Mouse (Mus musculus) limb, embryonic 14.5 days (tissue): ENCODE data around the gene Abca8b. TPM values are rescaled to one million over a fixed set of nuclear protein-coding genes. Genes with fewer than 3 reads are reported as not detected.
A peak's percentile ranks its signal among the peaks of the same experiment; 100 is the strongest.
"Not testable (repeated sequence)": the region's sequence is repeated elsewhere in the genome, so short reads cannot be mapped to it uniquely, and the experiment has no call there.

ENCODE experiments used
- ATAC-seq: fragments of 200-750 bp; cut with Nextera tagmentation; 2 replicates; pipeline ENCODE4 v1.8.0; 2017; ENCODE audit warnings: low read depth, moderate number of reproducible peaks, moderate TSS enrichment; ENCODE audit not compliant: low FRiP score
- DNase-seq: peaks from one replicate; pipeline ENCODE4 v3.0.0-alpha.2; 2015; ENCODE audit warnings: low spot score
- H3K27ac ChIP-seq: fragments of 300-500 bp; sonication (generic); replicated peaks from 2 replicates; pipeline ENCODE4 v1.5.1; 2014; ENCODE audit warnings: low read depth, mild to moderate bottlenecking, low read length, moderate library complexity, mixed read lengths
- H3K27me3 ChIP-seq: fragments of 300-500 bp; sonication (generic); 2 replicates; pipeline ENCODE4 v1.6.1; 2014; ENCODE audit warnings: low read length, mixed read lengths; ENCODE audit not compliant: control insufficient read depth, insufficient read depth
- H3K36me3 ChIP-seq: fragments of 300-500 bp; sonication (generic); 2 replicates; pipeline ENCODE4 v1.6.1; 2014; ENCODE audit warnings: mild to moderate bottlenecking, low read length, moderate library complexity, mixed read lengths; ENCODE audit not compliant: control insufficient read depth, insufficient read depth
- H3K4me1 ChIP-seq: fragments of 300-500 bp; sonication (generic); 2 replicates; pipeline ENCODE4 v1.6.1; 2014; ENCODE audit warnings: antibody characterized with exemption, low read length, mixed read lengths; ENCODE audit not compliant: control insufficient read depth, insufficient read depth
- H3K4me2 ChIP-seq: fragments of 300-500 bp; sonication (generic); replicated peaks from 2 replicates; pipeline ENCODE4 v1.6.1; 2014; ENCODE audit warnings: low read depth, mild to moderate bottlenecking, low read length, moderate library complexity; ENCODE audit not compliant: severe bottlenecking
- H3K4me3 ChIP-seq: fragments of 300-500 bp; sonication (generic); replicated peaks from 2 replicates; pipeline ENCODE4 v1.5.1; 2014; ENCODE audit warnings: low read length
- H3K9ac ChIP-seq: fragments of 300-500 bp; sonication (generic); 2 replicates; pipeline ENCODE4 v1.6.1; 2014; ENCODE audit warnings: mild to moderate bottlenecking, low read depth, low read length, moderate library complexity; ENCODE audit not compliant: severe bottlenecking
- H3K9me3 ChIP-seq: fragments of 300-500 bp; sonication (generic); 2 replicates; pipeline ENCODE4 v1.6.1; 2016; ENCODE audit warnings: low read length; ENCODE audit not compliant: control insufficient read depth
- POLR2A ChIP-seq: fragments of 200-500 bp; IDR thresholded peaks from 2 replicates; pipeline ENCODE4 v1.8.0; 2012; ENCODE audit warnings: inconsistent platforms, mild to moderate bottlenecking, moderate library complexity, borderline replicate concordance; ENCODE audit not compliant: insufficient read depth, insufficient read length; ENCODE audit errors: extremely low read depth
- WGBS: fragments of 180-500 bp; shearing (Covaris S2); extraction: QIAGEN DNeasy Blood & Tissue Kit; methylation state at CpG from one replicate; pipeline ENCODE4 v1.1.7; 2014; 5-methylcytosine and 5-hydroxymethylcytosine counted together
- polyA plus RNA-seq, 2 experiments: library from polyadenylated mRNA; depleted of rRNA in 1 of 2; stranded (reverse) in 1 of 2; unstranded in 1 of 2; fragments of >200 nt; fragmentation: Nextera tagmentation in 1 of 2; extraction: Ambion mirVana in 1 of 2; gene quantifications; 2 replicates each; pipeline versions ENCODE4 v1.2.1 to v1.2.3; 2012 to 2014

Abca8b gene
- polyA plus RNA-seq, 2 experiments, result 2.5 to 5.2 TPM

- Histone ChIP-seq H3K27me3 (no peaks in the 10 kb centered on the region), H3K4me1 (0 out of 2 replicates have a peak, but pooled peaks cover 3% of the 10 kb centered on the region), H3K4me2 (no peak overlapping the region), H3K9ac (no peak overlapping the region), H3K4me3 (no peak overlapping the region), H3K27ac (no peak overlapping the region), H3K36me3 (no peaks in the 10 kb centered on the region), H3K9me3 (no peaks in the 10 kb centered on the region)
- DNase-seq (no peak), ATAC-seq (no peak)
- no peak for TF ChIP-seq POLR2A
- 97% methylated on average over 2 of the region's 2 CpGs for WGBS
Measured at GRCm38 (mm10) chr11:109928489-109928888, 67.2 kb downstream of the Abca8b start.

- 51% methylated on average over 7 of the region's 7 CpGs for WGBS
- Histone ChIP-seq H3K4me2 (no peak overlapping the region), H3K4me1 (0 out of 2 replicates have a peak, but pooled peaks cover 3% of the 10 kb centered on the region), H3K36me3 (no peaks in the 10 kb centered on the region), H3K4me3 (no peak overlapping the region), H3K27me3 (no peaks in the 10 kb centered on the region), H3K9ac (no peak overlapping the region), H3K27ac (0 out of 2 replicates have a peak overlapping the region, but pooled peaks have one; percentile 1), H3K9me3 (no peaks in the 10 kb centered on the region)
- DNase-seq (peak; percentile 74), ATAC-seq (peak; percentile 74; the same call in 1 of the 2 replicates)
- TF ChIP-seq POLR2A, result no peak
Measured at GRCm38 (mm10) chr11:109926718-109927680, 68.6 kb downstream of the Abca8b start.

- no peak overlapping the region for H3K4me2 ChIP-seq
- ATAC-seq (no peak), DNase-seq (peak; percentile 35)
- no peaks in the 10 kb centered on the region for H3K9me3 ChIP-seq
- H3K4me3 ChIP-seq, result no peak overlapping the region
- no peaks in the 10 kb centered on the region for H3K36me3 ChIP-seq
- H3K27me3 ChIP-seq, result no peaks in the 10 kb centered on the region
- H3K9ac ChIP-seq, result no peak overlapping the region
- WGBS, result 76% methylated on average over 3 of the region's 3 CpGs
- H3K27ac ChIP-seq, result no peak overlapping the region
- H3K4me1 ChIP-seq, result 0 out of 2 replicates have a peak, but pooled peaks cover 3% of the 10 kb centered on the region
- TF ChIP-seq POLR2A, result no peak
Measured at GRCm38 (mm10) chr11:109922236-109922635, 73.4 kb downstream of the Abca8b start.

GRCm38 (mm10) chr11:109919480-109919879, 76.2 kb downstream of the Abca8b start:
- H3K9ac ChIP-seq, result no peak overlapping the region
- WGBS, result 45% methylated on average over 2 of the region's 2 CpGs
- TF ChIP-seq POLR2A, result no peak
- no peaks in the 10 kb centered on the region for H3K36me3 ChIP-seq
- no peaks in the 10 kb centered on the region for H3K4me1 ChIP-seq
- H3K27me3 ChIP-seq, result no peaks in the 10 kb centered on the region
- H3K4me3 ChIP-seq, result no peak overlapping the region
- ATAC-seq, result no peak
- H3K9me3 ChIP-seq, result no peaks in the 10 kb centered on the region
- DNase-seq, result peak; percentile 23
- no peak overlapping the region for H3K27ac ChIP-seq
- H3K4me2 ChIP-seq, result no peak overlapping the region

- WGBS, result 80% methylated on average over 10 of the region's 10 CpGs
- Histone ChIP-seq H3K4me1 (no peaks in the 10 kb centered on the region), H3K9me3 (no peaks in the 10 kb centered on the region), H3K9ac (no peak overlapping the region), H3K27ac (no peak overlapping the region), H3K27me3 (no peaks in the 10 kb centered on the region), H3K4me2 (no peak overlapping the region), H3K36me3 (no peaks in the 10 kb centered on the region), H3K4me3 (no peak overlapping the region)
- TF ChIP-seq POLR2A, result no peak
- ATAC-seq (no peak), DNase-seq (no peak)
Measured at GRCm38 (mm10) chr11:109916654-109917053, 79.0 kb downstream of the Abca8b start.

GRCm38 (mm10) chr11:109913156-109913555, 82.5 kb downstream of the Abca8b start:
- 92% methylated on average over 8 of the region's 8 CpGs for WGBS
- DNase-seq, H3K27ac ChIP-seq, H3K36me3 ChIP-seq, H3K4me3 ChIP-seq, H3K27me3 ChIP-seq, ATAC-seq, H3K9me3 ChIP-seq, H3K4me2 ChIP-seq, H3K4me1 ChIP-seq, H3K9ac ChIP-seq: not testable (repeated sequence)

- H3K27ac ChIP-seq, H3K36me3 ChIP-seq, H3K4me3 ChIP-seq, H3K27me3 ChIP-seq, H3K9me3 ChIP-seq, DNase-seq, H3K4me1 ChIP-seq, ATAC-seq, H3K4me2 ChIP-seq, H3K9ac ChIP-seq: not testable (repeated sequence)
- WGBS, result 74% methylated on average over 1 of the region's 1 CpGs
Measured at GRCm38 (mm10) chr11:109912118-109912517, 83.5 kb downstream of the Abca8b start.
